Mouse (Mus musculus) heart, adult 2 months (tissue): Measurements from ENCODE around the gene Adam15.

Experiments
- CTCF ChIP-seq: fragments of 200-600 bp; IDR thresholded peaks from 2 replicates; pipeline ENCODE4 v1.8.1; 2022; ENCODE audit warnings: antibody characterized with exemption, mild to moderate bottlenecking, moderate library complexity
- EP300 ChIP-seq: fragments of 200-500 bp; IDR thresholded peaks from 2 replicates; pipeline ENCODE4 v1.6.1; 2011; ENCODE audit warnings: low read depth, low read length, control low read depth; ENCODE audit not compliant: insufficient read depth
- POLR2A ChIP-seq: fragments of 200-500 bp; IDR thresholded peaks from 2 replicates; pipeline ENCODE4 v1.6.1; 2011; ENCODE audit warnings: mild to moderate bottlenecking, low read depth, low read length, control low read depth; ENCODE audit not compliant: insufficient read depth

DNA sequence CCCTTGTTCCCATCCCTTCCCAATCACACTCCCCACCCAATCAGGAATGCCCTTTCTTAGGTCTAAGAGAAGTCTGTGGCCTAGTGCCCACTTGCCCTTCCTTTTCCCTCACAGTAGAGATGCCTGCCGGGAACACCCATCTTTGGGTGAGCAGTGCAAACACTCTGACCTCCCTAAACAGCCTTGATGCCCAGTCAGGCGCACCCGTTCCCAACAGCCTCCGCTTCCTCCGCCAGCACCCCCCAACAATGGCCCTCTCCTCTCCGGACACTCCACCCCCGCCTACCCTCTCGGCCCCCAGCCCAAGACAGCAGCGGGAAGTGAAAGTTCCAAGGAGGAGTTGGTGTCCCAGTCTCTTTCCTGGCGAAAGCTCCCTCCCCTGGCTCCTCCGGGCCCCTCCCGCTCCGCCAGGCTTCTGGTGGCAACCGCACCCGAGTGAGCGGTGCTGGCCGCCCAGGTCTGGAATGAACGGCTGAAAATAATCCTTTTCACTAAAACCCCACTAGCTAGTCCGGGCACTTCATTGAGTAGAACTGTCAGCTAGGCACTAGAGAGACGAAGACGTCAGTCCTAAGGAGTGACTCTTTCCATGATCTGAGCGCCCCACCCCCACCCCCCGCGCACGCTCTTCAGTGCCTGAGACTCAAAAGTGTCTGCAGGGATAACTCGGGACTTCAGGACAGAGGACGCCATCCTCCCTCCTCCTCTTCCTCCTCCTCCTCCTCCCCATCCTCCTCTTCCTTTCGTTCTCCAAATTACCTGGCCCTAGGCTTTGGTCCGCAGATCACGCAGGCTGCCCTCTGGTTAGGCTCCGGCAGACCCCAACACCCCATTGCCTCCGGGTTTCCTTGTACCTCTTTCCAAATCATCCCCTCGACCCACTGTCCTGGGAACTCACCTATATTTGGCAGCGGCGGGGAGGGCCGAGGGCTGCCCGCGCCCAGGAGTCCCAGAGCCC is 606 bp downstream of the Adam15 start:
- TF ChIP-seq CTCF, result no peak
- TF ChIP-seq EP300, result peak; percentile 50; the same call in 1 of the 2 replicates
- peak; percentile 44 for TF ChIP-seq POLR2A
